Mouse (Mus musculus) lung, postnatal 14 days (tissue): ENCODE data around the gene Tulp1.
A peak's percentile ranks its signal among the peaks of the same experiment; 100 is the strongest.
"Not testable (repeated sequence)": the region's sequence is repeated elsewhere in the genome, so short reads cannot be mapped to it uniquely, and the experiment has no call there.

Experiments used
- DNase-seq: peaks from one replicate; pipeline ENCODE4 v3.0.0; 2021

Tulp1 gene

DNA sequence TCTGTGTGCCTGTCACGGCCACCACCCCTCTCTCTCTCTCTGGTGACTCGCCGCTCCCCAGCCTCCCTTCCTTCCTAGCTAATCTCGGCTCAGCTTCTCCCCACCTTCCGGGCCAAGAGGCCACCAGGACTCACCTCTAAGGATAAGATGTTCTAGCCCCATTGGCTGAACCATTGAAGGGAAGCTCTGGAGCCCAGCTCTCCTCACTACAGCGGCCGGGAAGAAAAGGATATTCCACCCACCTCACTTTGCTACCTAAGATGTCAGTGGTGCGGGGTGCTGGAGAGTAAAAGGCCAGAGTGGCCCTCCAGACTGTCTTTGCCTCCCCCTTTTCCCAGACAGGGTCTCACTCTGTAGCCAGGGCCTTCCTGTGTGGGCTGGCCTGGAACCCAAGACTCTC lies at the start of gene Tulp1:
TSS of gene Tulp1 (minus strand) at position 101 of the 400 bp plus-strand sequence.
- no peak for DNase-seq

DNA sequence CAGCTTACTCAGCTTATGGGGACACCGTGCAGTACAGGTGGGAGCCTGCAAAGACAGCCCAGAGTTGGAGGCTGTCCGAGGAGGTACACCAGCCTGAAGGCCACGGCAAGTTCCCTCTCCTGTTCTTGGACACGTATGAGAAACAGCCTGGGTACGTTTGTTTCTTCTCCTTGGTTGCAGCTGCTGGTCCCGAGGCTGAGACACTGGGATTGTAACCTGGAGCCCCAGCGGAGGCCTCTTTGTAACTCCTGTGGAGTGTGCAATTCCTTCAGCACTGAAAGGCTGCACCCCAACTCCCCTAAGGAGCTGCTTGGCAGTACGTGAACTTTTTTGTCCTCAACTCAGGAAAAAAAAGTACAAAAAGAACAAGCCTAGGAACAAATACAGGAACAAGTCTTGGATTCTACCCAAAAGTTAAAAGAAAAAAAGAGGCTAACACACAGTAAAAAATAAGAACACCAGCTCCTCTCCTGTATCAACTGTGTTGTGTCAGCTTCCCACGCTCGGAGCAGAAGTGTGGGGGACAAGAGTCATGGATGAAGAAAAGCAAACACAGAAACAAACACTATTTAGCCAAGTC lies 46.4 kb upstream of the Tulp1 start:
- DNase-seq, result no peak

DNA sequence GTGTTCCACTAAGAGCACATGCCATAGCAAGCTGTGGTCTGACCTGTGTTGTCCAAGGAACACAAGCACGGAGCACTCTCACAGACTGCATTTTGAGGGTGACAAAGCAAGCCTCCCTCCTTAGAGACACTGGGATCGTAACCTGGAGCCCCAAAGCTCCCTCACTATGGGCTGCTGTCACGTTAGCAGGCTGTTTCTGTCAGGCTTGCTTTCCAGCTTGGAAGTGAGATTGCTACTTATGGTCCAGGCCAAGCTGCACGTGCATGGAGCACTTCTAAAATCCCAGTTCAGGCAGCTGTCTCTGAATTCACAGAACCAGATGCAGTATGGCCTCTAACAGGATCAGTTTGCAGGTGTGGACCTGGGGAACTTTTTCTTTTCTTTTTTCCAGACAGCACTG lies 45.7 kb upstream of the Tulp1 start:
- no peak for DNase-seq

DNA sequence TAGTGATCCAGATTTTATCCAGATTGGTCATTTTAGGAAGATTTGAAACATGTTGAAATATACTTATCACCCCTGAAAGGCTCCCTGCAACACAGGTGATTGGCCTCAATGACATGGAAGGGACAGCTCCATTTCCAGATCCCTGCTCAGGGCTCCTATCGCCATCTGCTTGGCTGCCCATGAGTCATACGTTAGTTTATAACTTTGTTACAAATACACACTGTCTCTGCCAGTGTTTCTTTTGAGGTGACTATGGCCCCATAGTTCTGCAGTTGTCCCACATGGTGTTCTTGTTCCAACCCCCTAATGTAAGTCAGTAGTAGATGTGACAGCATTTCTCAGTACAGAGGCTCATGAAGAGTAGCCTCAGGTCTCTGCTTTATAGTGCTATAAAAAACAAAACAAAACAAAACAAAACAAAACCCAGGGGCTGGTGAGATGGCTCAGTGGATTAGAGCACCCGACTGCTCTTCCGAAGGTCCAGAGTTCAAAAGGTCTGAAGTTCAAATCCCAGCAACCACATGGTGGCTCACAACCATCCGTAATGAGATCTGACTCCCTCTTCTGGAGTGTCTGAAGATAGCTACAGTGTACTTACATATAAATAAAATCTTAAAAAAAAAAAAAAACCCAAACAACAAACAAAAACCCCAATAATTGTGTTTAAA lies 43.4 kb upstream of the Tulp1 start:
- no peak for DNase-seq

DNA sequence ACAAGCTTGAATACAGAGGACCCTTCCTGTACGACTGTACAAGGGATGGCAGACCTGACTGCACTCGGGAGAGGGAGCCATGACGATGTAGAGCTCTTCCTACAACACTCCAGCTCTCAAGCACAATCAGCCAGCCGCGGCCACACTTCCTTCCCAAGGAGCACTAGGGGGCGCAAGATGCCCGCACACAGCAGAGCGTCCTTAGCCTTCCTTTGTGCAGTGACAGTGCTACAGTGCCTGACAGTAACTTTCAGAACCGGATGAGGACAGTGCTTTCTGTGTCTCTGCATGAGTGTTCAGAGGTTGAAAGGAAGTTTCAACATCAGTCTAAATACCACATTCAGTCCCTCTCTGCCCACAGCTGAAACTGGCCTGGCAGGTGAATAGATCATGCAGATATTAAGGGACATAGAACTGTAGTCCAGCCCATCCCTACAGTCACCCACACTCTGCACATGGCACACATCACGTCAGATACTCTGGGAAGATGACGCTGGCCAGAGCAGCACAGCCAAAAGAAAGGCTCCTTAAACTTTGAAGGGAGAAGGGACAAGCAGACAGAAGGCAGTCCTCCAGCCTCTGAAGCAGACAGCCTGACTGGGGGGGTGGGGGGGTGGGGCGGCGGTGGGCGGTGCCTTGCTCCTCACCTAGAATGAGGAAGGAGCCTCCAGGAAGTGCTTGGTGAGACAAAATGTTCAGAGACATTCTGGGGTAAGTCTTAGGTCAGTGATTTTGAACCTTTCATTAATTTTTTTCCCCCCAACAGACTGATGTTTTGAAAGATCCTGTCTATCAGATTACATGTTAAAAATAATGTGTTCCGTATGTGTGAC lies 42.6 kb upstream of the Tulp1 start:
- DNase-seq, result peak; percentile 89

DNA sequence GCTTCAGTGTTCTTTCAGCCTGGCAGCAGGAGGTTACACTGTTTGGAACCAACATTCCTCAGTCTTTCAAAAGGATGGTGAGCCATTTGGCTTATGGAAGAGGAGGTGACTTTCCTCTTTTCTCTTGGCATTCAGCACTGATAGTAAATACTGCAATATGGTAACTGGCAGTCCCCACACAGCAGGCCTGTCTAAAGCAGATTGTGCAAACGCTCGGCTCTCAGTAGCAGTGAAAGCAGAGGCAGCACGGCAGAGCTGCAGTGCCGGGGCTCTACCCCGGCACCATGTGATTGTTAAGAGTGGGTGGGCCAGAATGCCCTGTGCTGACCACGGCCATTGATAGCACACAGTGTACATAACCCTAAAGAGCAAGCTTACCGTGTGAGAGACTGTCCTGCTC lies 41.4 kb upstream of the Tulp1 start:
- DNase-seq, result no peak

DNA sequence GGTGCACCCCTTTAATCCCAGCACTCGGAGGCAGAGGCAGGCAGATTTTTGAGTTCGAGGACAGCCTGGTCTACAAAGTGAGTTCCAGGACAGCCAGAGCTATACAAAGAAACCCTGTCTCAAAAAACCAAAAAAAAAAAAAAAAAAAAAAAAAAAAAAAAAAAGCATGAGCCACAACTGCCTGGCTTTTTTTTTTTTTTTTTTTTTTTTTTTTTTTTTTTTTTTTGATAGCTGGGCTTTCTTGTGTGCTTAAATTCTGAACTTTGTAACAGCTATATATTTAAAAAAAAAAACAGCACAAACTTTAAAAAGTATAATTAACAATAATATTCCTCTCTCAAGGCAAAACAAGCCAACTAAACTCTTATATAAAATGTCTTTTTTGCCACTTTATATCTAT lies 39.7 kb upstream of the Tulp1 start:
- not testable (repeated sequence) for DNase-seq

DNA sequence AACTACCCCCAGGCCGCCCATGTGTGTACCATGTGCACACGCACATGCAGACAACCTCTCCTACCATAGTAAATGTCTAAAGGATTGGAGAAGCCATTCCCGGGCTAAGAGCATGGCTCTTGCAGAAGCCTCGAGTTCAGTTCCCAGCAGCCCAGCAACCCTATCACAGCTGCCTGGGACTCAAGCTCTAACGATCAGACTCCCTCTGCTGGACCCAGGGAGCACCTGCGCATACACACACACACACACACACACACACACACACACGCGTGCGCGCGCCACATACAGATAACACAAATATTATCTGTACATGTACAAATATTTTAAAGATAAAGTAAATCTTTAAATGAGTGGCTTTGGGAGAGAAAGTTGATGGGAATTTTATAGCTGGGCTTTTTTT lies 39.3 kb upstream of the Tulp1 start:
- no peak for DNase-seq

DNA sequence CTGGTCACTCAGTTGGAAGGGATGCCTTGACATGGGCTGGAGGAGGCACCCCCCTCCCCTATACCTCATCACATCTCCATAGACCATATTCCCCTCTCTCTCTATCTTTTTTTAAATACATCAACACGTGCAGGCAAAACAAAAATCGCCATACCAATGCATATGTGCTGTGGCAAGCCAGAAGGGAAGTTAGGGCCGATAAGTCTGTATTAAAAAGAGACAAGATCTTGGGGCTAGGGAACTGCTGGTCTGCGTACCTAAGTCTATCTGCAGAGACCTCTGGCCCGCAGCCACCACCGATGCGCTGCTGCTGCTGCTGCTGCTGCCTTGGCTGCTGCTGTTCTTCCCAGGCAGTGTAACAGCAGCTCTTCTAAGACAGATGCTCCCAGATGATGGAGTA lies 30.0 kb upstream of the Tulp1 start:
- no peak for DNase-seq

DNA sequence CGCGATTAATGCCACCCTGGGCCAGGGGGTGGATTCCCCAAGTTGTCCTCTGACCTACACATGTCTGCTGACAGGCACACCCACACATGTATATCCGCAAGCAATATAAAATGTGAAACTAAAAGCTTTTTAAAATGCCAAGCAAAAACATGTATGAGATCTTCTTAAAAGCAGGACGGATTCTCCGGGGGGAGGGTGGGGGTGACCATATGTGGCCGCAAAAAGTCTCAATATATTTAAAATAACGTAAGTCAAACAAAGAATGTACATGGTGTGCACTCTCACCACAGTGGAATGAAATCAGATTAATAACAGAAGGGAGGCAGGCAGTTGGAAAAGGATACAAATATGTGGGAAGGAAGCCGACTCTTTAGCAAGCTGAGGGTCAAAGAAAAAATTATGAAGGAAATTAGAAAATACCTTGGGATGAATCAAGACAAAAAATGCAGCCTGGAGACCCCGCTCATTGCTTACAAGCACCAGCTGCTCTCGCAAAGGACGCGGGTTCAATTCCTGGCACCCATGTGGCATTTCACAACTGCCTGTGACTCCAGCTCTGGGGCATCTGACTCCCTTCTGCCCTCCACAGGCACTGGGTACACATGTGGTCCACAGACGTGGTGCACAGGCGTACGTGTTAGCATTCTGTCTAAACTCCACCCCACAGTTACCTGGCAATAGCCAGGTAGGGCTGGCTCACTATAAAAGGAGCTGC lies 29.2 kb upstream of the Tulp1 start:
- DNase-seq, result no peak

DNA sequence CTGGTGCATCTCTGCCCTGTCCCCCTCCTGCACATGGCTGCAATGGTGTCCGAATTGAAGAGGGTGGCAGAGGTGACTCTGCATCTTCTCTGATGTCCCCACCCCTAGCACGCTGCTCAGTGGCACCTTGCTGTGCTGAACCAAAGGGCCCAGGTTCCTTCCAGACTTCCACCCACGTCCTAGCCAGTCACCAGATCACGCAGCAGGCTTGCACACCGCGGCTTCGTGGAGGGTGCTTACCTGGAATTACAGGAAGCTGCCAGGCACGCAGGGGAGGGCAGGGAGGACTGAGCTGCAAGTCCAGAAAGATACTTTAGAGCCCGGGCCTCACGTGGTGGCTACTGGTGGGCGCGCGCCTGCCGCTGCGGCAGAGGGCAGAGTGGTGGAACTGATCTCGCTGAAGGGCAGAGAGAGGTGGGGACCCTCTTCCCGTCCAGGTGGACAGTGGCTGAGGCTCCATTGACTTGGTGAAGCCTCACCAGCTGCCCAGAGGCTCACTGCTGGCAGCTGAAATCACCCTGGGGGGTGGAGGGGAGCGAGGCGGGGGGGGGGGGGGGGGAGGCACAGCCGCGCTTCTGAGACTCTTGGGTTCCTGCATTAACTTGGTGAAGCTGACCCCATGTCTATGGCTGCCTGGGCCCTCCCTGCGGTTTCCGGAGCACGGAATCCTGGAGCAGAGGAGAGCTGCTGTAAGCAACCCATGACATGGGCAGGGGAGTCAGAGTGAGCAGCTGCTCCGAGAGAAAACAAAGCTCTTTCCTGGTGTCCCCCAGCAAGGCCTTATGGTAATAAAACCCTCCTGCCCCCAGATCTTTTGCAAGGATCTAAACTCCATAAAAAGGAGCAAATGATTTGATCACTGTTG lies 26.8 kb upstream of the Tulp1 start:
- DNase-seq, result no peak

DNA sequence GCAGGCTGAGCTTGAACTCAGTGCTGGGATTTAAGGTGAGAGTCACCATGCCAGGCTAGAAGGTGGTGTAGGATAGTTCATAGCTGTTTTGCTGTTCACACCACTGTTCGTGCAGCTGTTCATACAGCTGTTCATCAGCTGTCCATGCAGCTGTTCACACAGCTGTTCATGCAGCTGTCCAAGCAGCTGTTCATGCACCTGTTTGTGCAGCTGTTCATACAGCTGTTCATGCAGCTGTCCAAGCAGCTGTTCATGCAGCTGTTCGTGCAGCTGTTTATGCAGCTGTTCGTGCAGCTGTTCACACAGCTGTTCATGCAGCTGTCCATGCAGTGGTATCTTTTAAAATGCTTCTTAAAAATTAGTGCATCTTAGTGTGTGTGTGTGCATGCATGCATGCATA lies 23.5 kb upstream of the Tulp1 start:
- no peak for DNase-seq

DNA sequence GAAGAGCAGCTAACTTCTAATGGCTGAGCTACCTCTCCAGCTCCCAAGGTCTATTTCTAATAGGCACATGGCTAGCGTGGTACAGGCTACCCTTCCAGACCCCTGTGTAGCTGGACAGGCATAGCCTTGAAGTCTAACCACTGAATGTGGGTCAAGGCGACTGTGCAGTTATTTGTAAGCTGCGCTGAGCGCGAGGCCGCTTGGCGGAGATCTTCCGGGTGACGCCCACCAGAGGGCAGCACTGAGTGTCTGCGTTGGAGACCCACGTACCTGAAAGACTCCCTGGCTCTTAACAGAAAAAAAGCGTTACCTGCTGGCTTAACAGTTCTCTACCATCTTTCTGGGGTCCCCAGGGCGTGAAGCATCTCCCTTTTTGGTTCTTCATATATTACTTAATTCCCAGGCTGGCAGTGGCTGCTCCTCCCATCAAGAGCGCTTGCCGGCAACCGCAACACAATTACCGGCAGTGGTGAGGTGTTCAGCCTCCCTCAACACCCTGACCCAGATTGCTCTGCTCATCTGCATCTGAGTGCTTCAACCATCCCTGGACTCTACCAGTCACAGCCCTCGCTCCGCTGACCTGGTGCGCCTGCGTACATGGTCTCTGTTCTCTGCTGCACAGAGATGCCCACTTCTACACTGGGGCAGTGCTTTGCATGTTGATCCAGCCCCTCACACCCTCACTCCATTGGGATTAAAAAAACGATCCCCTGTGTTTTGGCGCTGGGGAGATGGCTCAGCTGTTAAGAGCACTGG lies 21.3 kb upstream of the Tulp1 start:
- DNase-seq, result peak; percentile 88

DNA sequence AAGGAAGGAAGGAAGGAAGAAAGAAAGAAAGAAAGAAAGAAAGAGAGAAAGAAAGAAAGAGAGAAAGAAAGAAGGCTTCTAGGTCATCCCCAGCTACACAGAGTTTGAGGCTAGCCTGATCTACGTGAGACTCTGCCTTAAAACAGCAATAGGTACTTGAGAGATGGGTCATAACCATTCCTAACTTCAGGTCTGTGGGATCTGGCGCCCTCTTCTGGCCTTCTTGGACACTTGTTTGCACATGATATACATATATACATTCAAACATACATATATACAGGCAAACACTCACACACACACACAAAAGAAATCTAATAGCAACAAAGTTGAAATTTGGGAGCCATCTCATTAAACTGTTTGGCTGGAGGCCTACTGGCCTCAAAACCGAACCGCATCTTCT lies 19.3 kb upstream of the Tulp1 start:
- DNase-seq, result peak; percentile 54

DNA sequence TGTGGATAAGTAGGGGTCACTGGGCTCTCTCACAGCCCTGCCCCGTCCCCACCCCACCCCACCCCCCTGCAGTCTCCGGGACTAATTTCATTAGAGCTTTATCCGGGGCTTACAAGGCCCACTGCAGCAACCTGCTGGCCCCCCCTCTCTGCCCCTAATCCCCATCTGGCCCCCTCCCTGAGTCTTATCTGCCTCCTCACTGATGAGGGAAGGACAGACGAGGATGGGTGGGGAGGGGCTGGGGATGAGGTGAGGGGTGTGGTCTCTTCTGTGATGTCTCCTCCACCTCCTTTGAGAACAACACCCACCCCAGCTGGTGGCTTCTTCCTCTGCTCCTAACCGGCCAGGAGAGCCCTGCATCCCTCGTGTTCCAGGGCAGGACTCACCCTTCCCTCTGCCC lies 15.2 kb upstream of the Tulp1 start:
- no peak for DNase-seq

DNA sequence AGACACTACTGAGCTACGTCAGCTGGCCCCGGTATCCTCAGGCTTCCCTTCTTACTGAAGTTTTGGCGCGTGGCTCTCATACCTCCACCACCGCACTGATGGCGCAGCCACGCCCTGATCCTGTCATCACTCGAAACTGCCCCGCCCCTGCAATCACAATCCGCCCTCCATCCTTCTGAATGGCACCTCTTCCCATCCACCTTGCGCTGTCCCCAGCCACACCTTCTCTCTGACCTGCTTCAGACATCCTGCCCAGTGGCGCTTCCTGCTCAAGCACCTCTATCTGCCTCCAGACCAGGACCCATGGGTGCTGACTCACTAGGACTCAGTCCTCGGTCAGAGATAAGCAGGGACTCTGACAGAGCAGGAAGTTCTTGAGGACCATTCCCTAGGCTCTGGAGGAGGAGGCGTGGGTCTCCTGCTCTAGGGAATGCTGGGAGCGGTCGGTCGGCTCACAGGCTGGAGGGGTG lies 10.6 kb upstream of the Tulp1 start:
- DNase-seq, result no peak

DNA sequence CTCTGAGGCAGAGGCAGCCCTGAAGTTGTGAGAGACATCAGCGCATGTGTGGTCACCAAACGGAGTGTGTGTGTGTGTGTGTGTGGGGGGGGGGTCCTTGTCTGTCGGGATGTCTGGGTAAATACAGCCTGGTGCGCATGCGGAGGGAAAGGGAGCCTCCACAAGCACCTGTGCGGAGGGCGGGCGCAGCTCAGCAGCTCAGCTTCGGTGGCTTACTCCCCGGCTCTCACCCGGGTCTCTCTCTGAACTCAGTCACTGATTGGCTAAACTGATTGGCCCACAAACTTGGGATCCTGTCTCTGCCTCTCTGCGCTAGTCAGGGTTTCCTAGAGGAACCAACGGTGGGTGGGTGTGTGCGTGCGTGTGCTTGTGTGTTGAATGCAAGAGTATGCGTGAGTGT lies 9.5 kb upstream of the Tulp1 start:
- DNase-seq, result no peak

DNA sequence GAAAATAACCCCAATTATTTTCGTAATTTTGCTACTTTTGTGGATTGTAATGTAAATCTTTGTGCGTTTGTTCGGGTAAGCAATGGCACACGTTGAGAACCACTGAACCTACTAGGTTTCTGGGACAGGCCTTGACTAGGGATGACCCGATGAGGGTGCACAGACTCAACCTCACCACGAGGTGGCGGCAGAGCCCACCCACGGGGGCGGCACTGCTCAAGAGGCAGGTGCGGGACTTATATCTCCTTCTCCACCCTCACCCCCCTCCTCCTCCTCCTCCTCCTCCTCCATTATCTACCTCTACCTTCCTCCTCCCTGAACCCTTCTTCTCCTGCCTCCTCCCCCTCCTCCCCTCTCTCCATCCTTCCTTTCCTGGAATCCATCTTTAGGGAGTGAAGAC lies 8.8 kb upstream of the Tulp1 start:
- DNase-seq, result peak; percentile 57

DNA sequence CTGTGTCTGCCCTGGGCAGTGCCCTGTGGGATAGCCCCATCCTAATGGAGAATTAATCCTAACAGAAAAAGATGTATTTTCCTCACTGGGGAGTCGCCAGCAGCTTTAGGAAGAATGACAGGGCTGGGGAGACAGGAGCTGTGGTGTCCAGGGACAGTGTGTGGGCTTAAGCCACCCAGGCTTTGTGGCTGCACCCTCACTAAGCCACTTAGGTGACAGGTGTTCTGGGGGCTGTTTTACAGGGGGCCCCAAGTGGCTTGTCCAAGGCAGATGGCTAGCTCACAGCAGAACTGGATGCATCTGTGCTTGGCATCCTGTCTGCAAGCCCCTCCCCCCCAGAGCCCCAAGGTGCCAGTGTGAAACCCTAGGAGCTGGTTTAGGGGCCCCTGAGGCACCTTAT lies 6.9 kb upstream of the Tulp1 start:
- DNase-seq, result no peak

DNA sequence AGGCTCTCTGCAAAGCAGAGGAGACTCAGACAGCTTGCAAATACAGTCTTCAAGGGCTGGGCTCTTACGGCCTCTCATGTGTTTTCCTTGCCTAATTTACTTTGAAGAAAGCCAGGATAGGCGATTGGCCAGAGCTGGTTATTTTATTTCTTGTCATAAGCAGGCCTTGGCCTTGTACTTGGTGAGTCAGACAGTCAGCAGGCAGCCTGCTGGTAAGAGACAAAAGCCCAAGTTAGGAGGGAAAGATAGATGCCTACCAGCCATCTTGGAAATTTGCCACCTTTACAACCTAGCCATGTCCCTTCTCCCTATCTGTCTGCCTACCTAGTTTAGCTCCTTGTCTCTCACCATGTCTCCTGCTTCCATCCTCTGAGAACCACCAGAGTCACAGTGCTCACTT lies 6.3 kb upstream of the Tulp1 start:
- no peak for DNase-seq

DNA sequence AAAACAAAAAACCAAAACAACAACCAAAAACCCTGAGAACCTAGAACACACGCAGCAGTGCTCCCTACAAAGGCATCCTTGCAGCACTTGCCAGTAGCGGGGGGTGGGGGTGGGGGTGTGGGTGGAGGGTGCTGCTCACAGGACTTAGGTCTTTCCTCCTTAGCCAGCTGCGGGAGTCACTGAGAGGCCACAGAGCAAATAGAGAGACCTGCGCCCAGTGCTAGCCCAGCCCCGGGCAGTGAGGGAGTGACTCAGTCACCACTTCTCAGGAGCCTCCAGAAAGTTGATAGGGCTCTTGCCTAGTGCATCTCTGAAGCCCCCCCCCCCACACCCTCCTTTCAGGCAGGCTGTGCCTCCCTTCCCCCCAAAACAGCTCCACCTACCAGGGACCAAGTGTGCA lies 4.0 kb upstream of the Tulp1 start:
- DNase-seq, result no peak

DNA sequence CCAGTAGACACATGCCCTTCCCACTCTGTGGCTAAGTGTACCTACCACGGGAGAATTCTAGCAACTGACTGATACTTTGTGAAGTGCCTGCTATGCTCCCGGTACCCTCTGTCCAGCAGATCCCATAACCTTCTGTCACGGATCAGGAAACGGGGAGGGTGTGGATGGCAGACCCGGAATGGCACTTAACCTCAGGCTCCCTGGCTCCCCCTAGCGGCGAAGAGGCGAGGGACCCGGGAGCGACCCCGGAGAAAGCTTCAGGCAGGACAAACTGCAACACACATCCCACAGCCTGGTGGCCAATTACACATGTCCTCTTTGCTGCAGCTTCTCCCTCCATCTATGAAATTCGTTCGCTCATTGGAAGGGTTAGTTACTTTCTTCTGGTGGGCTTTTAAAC lies 3.4 kb upstream of the Tulp1 start:
- DNase-seq, result peak; percentile 94
